Mouse (Mus musculus) stomach, embryonic 14.5 days (tissue): Measurements from ENCODE around the gene Camk1d. TPM values are rescaled to one million over a fixed set of nuclear protein-coding genes. Genes with fewer than 3 reads are reported as not detected.
"Not testable (repeated sequence)": the region's sequence is repeated elsewhere in the genome, so short reads cannot be mapped to it uniquely, and the experiment has no call there.

Source experiments
- ATAC-seq: fragments of 200-750 bp; cut with Nextera tagmentation; 2 replicates; pipeline ENCODE4 v1.8.0; 2017; ENCODE audit warnings: low read depth, moderate TSS enrichment; ENCODE audit not compliant: insufficient number of reproducible peaks, insufficient read depth, low FRiP score
- H3K27ac ChIP-seq: fragments of 300-500 bp; sonication (generic); 2 replicates; pipeline ENCODE4 v1.5.1; 2014; ENCODE audit warnings: mild to moderate bottlenecking, low read length, moderate library complexity, mixed read lengths
- H3K27me3 ChIP-seq: fragments of 300-500 bp; sonication (generic); 2 replicates; pipeline ENCODE4 v1.6.1; 2014; ENCODE audit warnings: low read length, control low read depth, mixed read lengths; ENCODE audit not compliant: control insufficient read depth, insufficient read depth
- H3K36me3 ChIP-seq: fragments of 300-500 bp; sonication (generic); 2 replicates; pipeline ENCODE4 v1.6.1; 2014; ENCODE audit warnings: mild to moderate bottlenecking, control low read depth, low read length, moderate library complexity, mixed read lengths; ENCODE audit not compliant: control insufficient read depth, insufficient read depth
- H3K4me1 ChIP-seq: fragments of 300-500 bp; sonication (generic); 2 replicates; pipeline ENCODE4 v1.6.1; 2014; ENCODE audit warnings: low read length, control low read depth, mixed read lengths; ENCODE audit not compliant: control insufficient read depth, insufficient read depth
- H3K4me2 ChIP-seq: fragments of 300-500 bp; sonication (generic); replicated peaks from 2 replicates; pipeline ENCODE4 v1.6.1; 2014; ENCODE audit warnings: low read depth, low read length, control low read depth
- H3K4me3 ChIP-seq: fragments of 300-500 bp; sonication (generic); 2 replicates; pipeline ENCODE4 v1.5.1; 2014; ENCODE audit warnings: low read depth, low read length, control low read depth
- H3K9ac ChIP-seq: fragments of 300-500 bp; sonication (generic); replicated peaks from 2 replicates; pipeline ENCODE4 v1.6.1; 2014; ENCODE audit warnings: low read depth, mild to moderate bottlenecking, control low read depth, low read length, moderate library complexity, mixed read lengths
- H3K9me3 ChIP-seq: fragments of 300-500 bp; sonication (generic); 2 replicates; pipeline ENCODE4 v1.6.1; 2016; ENCODE audit warnings: low read depth, low read length, control low read depth; ENCODE audit not compliant: control insufficient read depth
- WGBS: fragments of 180-500 bp; shearing (Covaris S2); extraction: QIAGEN DNeasy Blood & Tissue Kit; methylation state at CpG from one replicate; pipeline ENCODE4 v1.1.7; 2014; 5-methylcytosine and 5-hydroxymethylcytosine counted together
- polyA plus RNA-seq: library from polyadenylated mRNA; unstranded; fragments of >200 nt; fragmentation: Nextera tagmentation; extraction: Ambion mirVana; gene quantifications from 2 replicates; pipeline ENCODE4 v1.2.1, GENCODE M21; 2014

Camk1d gene
- polyA plus RNA-seq, 1 experiment from 2014 or later, result 20.5 TPM

DNA sequence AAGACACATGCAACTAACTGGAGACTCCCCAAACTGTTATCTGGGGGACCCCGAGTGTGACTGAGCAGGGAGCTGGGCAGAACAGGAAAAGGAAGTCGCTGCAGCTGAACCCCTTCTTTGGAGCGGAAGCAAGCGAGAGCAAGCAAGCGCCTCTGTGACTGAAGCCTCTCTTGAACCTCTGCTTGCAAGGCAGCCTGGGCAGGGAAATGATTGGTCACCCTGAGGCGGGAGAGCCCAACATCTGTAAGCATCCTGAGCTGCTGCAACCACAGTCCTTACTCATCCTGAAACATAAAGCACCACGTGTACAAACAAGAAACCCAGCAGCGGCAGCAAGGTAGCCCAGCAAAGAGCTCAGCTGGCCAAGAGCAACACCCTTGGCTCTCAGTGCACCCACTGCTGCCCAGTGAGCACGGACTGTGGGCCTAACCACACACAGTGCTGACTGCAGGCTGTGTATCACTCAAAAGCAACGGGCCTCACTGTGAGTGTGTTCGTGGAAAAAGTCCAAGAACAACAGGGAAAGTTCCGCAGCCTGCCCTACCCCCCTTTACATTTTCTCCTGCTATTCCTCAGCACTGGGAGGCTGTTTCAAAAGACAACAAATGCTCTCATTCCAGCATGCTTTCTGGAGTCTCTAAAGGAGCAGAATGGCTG is 100.5 kb downstream of the Camk1d start:
- no peak overlapping the region; the same call in 1 of the 2 replicates for H3K9ac ChIP-seq
- H3K4me3 ChIP-seq, result no peak overlapping the region
- H3K27ac ChIP-seq, result peak overlapping the region; percentile 82
- H3K27me3 ChIP-seq, result no peaks in the 10 kb centered on the region
- H3K9me3 ChIP-seq, result no peaks in the 10 kb centered on the region
- H3K36me3 ChIP-seq, result no peaks in the 10 kb centered on the region
- 36% methylated on average over 12 of the region's 12 CpGs for WGBS
- peak; percentile 60 for ATAC-seq
- H3K4me2 ChIP-seq, result no peak overlapping the region
- peaks cover 27% of the 10 kb centered on the region for H3K4me1 ChIP-seq

DNA sequence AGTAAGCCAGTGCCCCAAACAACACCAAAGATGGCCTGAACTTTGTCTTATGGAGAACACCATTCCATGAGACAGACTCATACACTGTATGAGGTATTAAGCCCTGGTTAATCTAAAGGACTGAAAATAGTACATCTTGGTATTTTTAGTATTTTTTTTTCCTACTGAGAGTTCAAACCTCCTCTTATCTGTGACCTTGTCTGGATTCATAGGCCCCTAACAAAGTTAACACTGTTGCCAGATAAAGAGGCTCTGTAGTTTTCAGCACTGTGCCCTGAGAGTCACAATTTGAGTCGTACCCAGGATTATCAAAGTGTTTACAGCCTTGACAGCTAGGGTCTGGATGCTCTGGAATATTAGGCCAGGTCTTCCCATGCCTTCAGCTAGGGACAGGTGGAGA is 102.7 kb downstream of the Camk1d start:
- no peaks in the 10 kb centered on the region for H3K27me3 ChIP-seq
- H3K9ac ChIP-seq, result no peak overlapping the region
- H3K9me3 ChIP-seq, result no peaks in the 10 kb centered on the region
- no peaks in the 10 kb centered on the region for H3K36me3 ChIP-seq
- peaks cover 27% of the 10 kb centered on the region for H3K4me1 ChIP-seq
- WGBS, result 42% methylated on average over 1 of the region's 1 CpGs
- H3K27ac ChIP-seq, result no peak overlapping the region
- no peak overlapping the region for H3K4me3 ChIP-seq
- ATAC-seq, result no peak
- no peak overlapping the region for H3K4me2 ChIP-seq

DNA sequence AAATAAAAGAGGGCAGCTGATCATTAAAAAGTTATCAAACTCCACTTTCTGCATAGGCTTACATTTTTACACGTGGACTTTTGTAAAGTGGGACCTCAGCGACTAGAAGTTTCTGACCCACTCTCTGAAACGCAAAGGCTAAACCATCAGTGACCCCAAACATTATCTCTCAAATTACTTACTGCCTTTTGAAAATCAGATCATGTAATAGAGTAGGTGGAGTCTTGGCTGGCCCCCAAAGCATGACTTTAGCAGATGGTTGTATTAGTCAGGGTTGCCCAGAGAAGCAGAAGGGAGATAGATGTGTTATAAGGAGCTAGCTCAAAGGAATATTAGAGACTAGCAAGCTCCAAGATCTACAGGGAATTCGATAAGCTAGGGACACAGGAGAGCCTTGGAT is 103.8 kb downstream of the Camk1d start:
- H3K36me3 ChIP-seq, result no peaks in the 10 kb centered on the region
- WGBS, result 56% methylated on average over 4 of the region's 4 CpGs
- H3K4me2 ChIP-seq, result no peak overlapping the region
- ATAC-seq, result no peak
- no peak overlapping the region for H3K27ac ChIP-seq
- H3K9me3 ChIP-seq, result no peaks in the 10 kb centered on the region
- no peak overlapping the region for H3K4me3 ChIP-seq
- no peak overlapping the region for H3K9ac ChIP-seq
- H3K27me3 ChIP-seq, result no peaks in the 10 kb centered on the region
- H3K4me1 ChIP-seq, result peaks cover 27% of the 10 kb centered on the region

DNA sequence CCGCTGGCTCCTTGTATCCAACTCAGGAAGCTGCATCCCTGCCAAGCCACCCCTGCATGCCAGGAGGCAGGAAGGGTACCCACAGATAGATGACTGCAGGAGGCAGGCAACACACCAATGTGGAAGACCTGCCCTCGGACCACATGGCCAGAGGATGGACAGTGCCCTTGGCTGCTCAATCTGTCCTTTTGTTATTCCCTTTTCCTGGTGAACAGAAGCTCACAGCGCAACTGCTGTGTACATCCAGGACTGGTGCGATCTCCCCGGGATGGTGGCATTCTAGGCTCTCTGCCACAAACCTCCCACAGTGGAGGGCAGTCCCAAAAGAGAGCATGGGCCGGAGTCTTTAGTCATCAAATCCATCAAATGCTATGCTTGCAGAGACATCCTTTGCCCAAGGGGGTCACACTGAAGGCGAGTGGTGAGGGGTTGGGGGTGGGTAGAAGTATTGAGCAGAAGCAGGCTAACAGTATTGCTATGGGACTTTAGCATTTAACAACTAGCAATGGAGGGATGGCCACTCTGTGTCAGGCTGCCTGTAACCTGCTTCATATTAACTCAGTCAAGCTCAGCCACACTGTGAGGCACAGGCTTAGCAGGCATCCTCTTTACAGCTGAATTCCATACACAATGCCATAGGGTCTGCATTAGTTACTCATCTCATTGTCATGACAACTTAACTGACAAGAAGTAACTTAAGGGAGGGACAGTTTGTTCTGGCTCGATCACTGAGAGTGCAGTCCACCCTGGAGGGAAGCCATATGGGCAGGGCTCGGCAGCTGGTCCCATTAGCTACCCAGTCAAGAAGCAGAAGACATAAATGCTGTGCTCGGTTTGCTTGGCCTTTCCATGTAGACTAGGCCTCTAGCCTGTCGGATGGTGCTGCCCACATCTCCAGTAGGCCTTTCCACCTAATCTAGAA is 106.1 kb downstream of the Camk1d start:
- Histone ChIP-seq H3K27me3 (no peaks in the 10 kb centered on the region), H3K36me3 (no peaks in the 10 kb centered on the region), H3K27ac (no peak overlapping the region), H3K4me1 (peaks cover 9% of the 10 kb centered on the region), H3K9ac (no peak overlapping the region), H3K4me2 (no peak overlapping the region), H3K9me3 (no peaks in the 10 kb centered on the region), H3K4me3 (no peak overlapping the region)
- WGBS, result 75% methylated on average over 11 of the region's 11 CpGs
- no peak for ATAC-seq

GRCm38 (mm10) chr2:5605849-5606248 is 108.5 kb downstream of the Camk1d start:
- Histone ChIP-seq H3K9me3 (no peaks in the 10 kb centered on the region), H3K27me3 (no peaks in the 10 kb centered on the region), H3K4me3 (no peak overlapping the region), H3K9ac (no peak overlapping the region), H3K36me3 (no peaks in the 10 kb centered on the region), H3K4me2 (no peak overlapping the region), H3K4me1 (peaks cover 11% of the 10 kb centered on the region; the same call in 1 of the 2 replicates), H3K27ac (no peak overlapping the region)
- no peak for ATAC-seq
- 86% methylated on average over 3 of the region's 3 CpGs for WGBS

DNA sequence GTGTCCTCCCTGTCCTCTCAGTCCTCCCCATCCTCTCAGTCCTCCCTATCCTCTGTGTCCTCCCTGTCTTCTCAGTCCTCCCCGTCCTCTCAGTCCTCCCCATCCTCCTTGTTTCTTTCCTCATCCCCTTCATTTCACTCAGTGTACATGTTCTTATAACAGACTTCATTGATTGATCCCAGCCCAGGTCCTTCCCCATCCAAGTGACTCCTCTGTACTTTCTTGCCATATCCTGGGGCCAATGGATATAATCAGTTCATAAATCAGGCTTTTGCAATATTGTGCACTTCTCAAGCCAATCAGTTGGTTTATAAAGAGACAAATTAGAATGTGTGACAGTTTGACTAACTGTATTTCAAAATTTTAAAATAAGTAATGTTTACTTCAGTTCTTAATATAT is 112.3 kb downstream of the Camk1d start:
- Histone ChIP-seq H3K36me3 (no peaks in the 10 kb centered on the region), H3K9me3 (no peaks in the 10 kb centered on the region), H3K9ac (no peak overlapping the region), H3K4me2 (no peak overlapping the region), H3K4me3 (no peak overlapping the region), H3K27me3 (no peaks in the 10 kb centered on the region), H3K27ac (no peak overlapping the region; the same call in 1 of the 2 replicates), H3K4me1 (peaks cover 17% of the 10 kb centered on the region; the same call in 1 of the 2 replicates)
- no peak for ATAC-seq
- 68% methylated on average over 1 of the region's 1 CpGs for WGBS

DNA sequence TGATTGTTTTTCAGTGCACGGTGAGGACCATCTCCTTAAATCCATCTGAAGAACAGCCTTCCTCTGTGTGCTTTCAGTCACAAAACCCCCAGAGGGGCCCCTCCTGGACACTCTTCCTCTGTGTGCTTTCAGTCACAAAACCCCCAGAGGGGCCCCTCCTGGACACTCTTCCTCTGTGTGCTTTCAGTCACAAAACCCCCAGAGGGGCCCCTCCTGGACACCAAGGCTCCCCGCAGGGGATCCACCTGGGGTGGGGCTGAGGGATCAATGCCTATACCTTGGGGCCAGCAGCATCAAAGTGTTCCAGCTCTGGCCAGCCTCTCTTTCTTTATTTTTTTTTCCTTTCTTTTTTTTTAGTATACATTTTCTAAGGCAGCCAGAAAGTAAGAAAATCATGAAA is 113.1 kb downstream of the Camk1d start:
- Histone ChIP-seq H3K4me1 (peaks cover 18% of the 10 kb centered on the region; the same call in 1 of the 2 replicates), H3K27ac (peak overlapping the region; percentile 21; the same call in 1 of the 2 replicates)
- not testable (repeated sequence) for H3K9ac ChIP-seq, H3K27me3 ChIP-seq, H3K9me3 ChIP-seq, H3K4me3 ChIP-seq, H3K36me3 ChIP-seq, H3K4me2 ChIP-seq
- WGBS, result 0% methylated on average over 2 of the region's 2 CpGs
- ATAC-seq, result peak; percentile 70

DNA sequence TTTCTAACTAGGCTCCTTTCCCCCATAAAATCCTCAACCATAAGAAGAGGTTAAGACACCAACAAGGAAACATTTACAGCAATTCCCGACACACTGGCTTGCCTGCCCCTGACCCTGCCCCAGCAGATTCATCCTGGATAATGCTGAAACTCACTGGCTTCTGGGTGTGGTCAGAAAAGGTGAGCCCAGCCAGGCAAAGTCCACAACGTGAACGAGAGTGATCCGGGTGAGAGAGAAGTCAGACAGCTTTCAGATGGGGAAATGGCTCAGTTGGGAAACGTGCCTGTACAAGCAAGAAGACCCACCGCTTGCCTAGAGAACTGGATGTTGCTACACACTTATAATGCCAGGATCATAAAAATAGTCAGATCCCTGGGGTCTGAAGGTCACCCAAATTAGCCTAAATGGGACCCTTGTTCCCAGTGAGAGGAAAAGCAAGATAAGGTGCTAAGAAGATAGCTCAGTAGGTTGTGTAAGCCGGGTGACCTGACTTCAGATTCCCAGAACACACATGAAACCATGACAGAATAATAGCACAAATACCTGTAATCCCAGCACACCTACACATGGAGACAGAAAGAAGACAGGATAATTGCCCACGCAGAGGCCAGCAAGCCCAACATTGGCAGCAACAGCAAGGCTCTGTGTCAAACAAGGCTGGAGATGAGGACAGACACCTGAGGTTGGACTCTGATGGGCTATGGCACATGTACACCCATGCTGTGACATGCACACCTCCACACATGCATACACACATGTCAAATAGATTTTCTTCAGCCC is 113.9 kb downstream of the Camk1d start:
- Histone ChIP-seq H3K36me3 (no peaks in the 10 kb centered on the region), H3K4me2 (no peak overlapping the region), H3K27ac (peak overlapping the region; percentile 21; the same call in 1 of the 2 replicates), H3K9ac (no peak overlapping the region), H3K27me3 (no peaks in the 10 kb centered on the region), H3K4me1 (peaks cover 18% of the 10 kb centered on the region; the same call in 1 of the 2 replicates), H3K9me3 (no peaks in the 10 kb centered on the region), H3K4me3 (no peak overlapping the region)
- WGBS, result 51% methylated on average over 8 of the region's 8 CpGs
- ATAC-seq, result no peak
